Mouse (Mus musculus) gastrocnemius, adult 2 months (tissue): ENCODE results near the gene Pvrig. TPM values are rescaled to one million over a fixed set of nuclear protein-coding genes. Genes with fewer than 3 reads are reported as not detected.
"Not testable (repeated sequence)": the region's sequence is repeated elsewhere in the genome, so short reads cannot be mapped to it uniquely, and the experiment has no call there.

Experiments
- DNase-seq: peaks from one replicate; pipeline ENCODE4 v3.0.0; 2022
- H3K27ac ChIP-seq: fragments of 200-600 bp; 2 replicates; pipeline ENCODE4 v1.8.1; 2022; ENCODE audit warnings: mild to moderate bottlenecking
- H3K4me3 ChIP-seq: fragments of 200-600 bp; 2 replicates; pipeline ENCODE4 v1.8.1; 2022; ENCODE audit warnings: mild to moderate bottlenecking, moderate library complexity
- CTCF ChIP-seq: fragments of 200-600 bp; IDR thresholded peaks from 2 replicates; pipeline ENCODE4 v1.8.1; 2022; ENCODE audit warnings: antibody characterized with exemption, mild to moderate bottlenecking, moderate library complexity
- intact Hi-C: fragments of 180-260 bp; cut with DNase I; formaldehyde crosslinking; loops from one replicate; pipeline ENCODE4 v1.15.1; 2025
- long read RNA-seq, 2 experiments: library from polyadenylated mRNA; stranded (forward); transcript quantifications; one replicate each; pipeline ENCODE4 v2.0.0; 2021
- total RNA-seq, 2 experiments: library from RNA; stranded (reverse); gene quantifications; 2 replicates each; pipeline ENCODE4 v1.2.3; 2021

Pvrig gene
- not detected for total RNA-seq
- long read RNA-seq, experiment 1: 0 reads
- long read RNA-seq, experiment 2: 0 reads

GRCm38 (mm10) chr5:138341661-138342060 lies at the start of gene Pvrig:
Pvrig (plus strand) TSS chr5:138341961.
- Histone ChIP-seq H3K27ac (no peak within 1 kb of the TSS), H3K4me3 (no peak within 1 kb of the TSS)
- no peak for DNase-seq
- no peak for TF ChIP-seq CTCF
- intact Hi-C loops: no loop called here

DNA sequence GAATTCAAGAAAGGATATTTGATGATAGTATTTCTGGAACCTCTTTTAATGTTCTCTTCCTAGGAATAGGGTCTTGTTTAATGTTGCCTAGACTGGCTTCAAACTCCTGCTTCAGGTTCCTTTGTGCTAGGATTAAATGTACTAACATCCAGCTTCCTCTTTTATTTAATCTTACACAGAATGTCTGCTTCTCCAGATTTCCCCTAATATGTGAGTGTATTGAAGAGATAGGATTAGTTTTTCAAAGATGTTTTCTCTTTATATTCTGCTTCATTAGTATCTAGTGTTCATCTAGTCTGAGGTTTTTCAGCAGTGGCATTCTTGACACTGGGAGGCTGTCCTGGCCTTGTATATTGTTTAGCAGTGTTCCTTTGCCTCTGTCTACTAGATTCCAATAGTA lies 47.6 kb upstream of the Pvrig start:
- Histone ChIP-seq H3K27ac (no peak overlapping the region), H3K4me3 (no peak overlapping the region)
- TF ChIP-seq CTCF: no peak
- no peak for DNase-seq
- intact Hi-C loops: no loop called here

- DNase-seq: no peak
- no peak for TF ChIP-seq CTCF
- H3K4me3 ChIP-seq: no peak overlapping the region
- intact Hi-C loops: no loop called here
- H3K27ac ChIP-seq: no peak overlapping the region
Observed at GRCm38 (mm10) chr5:138299613-138300012, 42.1 kb upstream of the Pvrig start.

DNA sequence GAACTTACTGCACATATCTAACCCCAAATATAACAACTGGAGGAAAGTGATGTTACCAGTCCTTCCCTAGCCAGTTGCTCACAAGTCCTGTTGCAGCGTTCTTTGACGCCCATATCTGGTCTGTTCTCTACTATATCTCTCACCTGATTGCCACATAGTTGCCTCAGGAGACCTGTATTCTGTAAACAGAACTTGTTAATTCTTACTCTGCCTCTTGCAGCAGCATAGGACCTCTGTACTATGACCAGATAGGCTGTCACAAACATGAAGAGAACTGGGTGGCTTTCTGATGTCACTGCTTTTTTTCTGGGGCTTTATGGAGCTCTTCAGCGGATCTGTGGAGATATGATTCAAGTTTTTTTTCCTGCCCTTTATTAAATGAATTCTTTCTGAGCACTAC lies 29.0 kb upstream of the Pvrig start:
- no peak overlapping the region for H3K4me3 ChIP-seq
- TF ChIP-seq CTCF: no peak
- intact Hi-C loops: no loop called here

GRCm38 (mm10) chr5:138343216-138343615 lies 1.5 kb downstream of the Pvrig start:
- no peak for DNase-seq
- intact Hi-C loops: no loop called here
- no peak overlapping the region for H3K27ac ChIP-seq
- TF ChIP-seq CTCF: no peak
- no peak overlapping the region for H3K4me3 ChIP-seq

More for the DNA sequence above, 29.0 kb upstream of the Pvrig start:
- no peak overlapping the region for H3K27ac ChIP-seq
- DNase-seq: no peak

DNA sequence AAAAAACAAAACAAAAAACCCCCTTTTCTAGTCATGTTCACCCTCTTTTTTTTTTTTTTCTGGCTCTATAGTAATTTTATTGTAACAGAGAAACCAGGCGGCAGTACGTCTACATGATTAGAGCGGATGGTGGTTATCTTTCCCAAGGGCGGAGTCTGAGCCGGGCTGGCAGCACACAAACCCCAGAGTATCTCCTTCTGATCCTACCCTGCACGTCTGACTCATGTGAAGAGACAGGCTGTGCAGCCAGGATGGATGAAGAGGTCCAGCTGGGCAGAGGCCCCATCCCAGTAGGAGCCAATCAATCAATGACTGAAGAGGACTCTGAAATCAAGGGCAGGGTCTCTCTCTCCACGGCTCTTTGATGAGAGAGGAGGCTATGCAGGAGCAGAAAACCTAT lies 21.4 kb downstream of the Pvrig start:
- not testable (repeated sequence) for H3K4me3 ChIP-seq

DNA sequence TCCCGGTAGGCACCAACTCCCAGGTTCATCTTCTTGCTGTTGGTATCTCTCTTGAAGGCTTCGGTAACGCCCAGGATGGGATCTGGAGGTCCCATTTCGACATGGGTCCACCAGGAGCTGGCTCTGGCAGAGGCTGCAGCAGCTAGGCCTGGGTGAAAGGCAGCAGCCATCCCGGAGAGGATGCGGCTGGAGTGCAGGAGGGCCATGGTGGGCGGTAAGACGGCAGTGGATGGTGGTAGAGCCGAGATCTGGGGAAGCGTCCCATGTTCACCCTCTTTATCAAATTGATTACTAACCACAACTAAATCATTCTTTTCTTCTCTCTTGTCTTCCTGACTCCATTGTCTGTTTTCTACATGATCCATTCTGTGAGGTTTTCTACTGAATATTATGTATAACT lies 23.6 kb downstream of the Pvrig start:
- H3K27ac ChIP-seq, intact Hi-C loops, DNase-seq, H3K4me3 ChIP-seq: not testable (repeated sequence)

More for the DNA sequence above, 21.4 kb downstream of the Pvrig start:
- H3K27ac ChIP-seq, DNase-seq, intact Hi-C loops: not testable (repeated sequence)

Other genes starting within 250 kb of the Pvrig start
- 10 to 100 TPM; 12.7 to 17.0 TPM for gene Zscan21, start 225.1 kb upstream of the Pvrig start, total RNA-seq
- 1 to 10 TPM; 3.7 to 6.9 TPM for gene Zfp113, start 186.2 kb upstream of the Pvrig start, total RNA-seq
- gene Cops6, start 180.9 kb upstream of the Pvrig start, total RNA-seq: 100 to 1,000 TPM in 1 of 2 experiments, 10 to 100 TPM in 1; 97.7 to 111 TPM
- gene Ap4m1, start 170.0 kb upstream of the Pvrig start, total RNA-seq: 10 to 100 TPM in 1 of 2 experiments, 1 to 10 TPM in 1; 8.4 to 10.3 TPM
- 1 to 10 TPM; 8.6 to 9.0 TPM for gene Mcm7, start 169.5 kb upstream of the Pvrig start, total RNA-seq
- 10 to 100 TPM; 30.5 to 33.1 TPM for gene Taf6, start 154.5 kb upstream of the Pvrig start, total RNA-seq
- 1 to 10 TPM; 2.3 to 4.2 TPM for gene Cnpy4, start 154.5 kb upstream of the Pvrig start, total RNA-seq
- gene Mblac1, start 147.6 kb upstream of the Pvrig start, total RNA-seq: 1 to 10 TPM; 1.3 to 1.4 TPM
- gene Nxpe5, start 116.1 kb upstream of the Pvrig start, total RNA-seq: under 1 TPM; 0.26 to 0.28 TPM
- 10 to 100 TPM; 51.7 to 53.8 TPM for gene Lamtor4, start 86.5 kb upstream of the Pvrig start, total RNA-seq
- 1 to 10 TPM; 2.3 to 2.6 TPM for gene BC037034, start 77.9 kb upstream of the Pvrig start, total RNA-seq
- gene Gal3st4, start 69.1 kb upstream of the Pvrig start, total RNA-seq: under 1 TPM; 0.13 to 0.42 TPM
- not detected for gene Gm43720, start 62.0 kb upstream of the Pvrig start, total RNA-seq
- gene Gpc2, start 62.0 kb upstream of the Pvrig start, total RNA-seq: under 1 TPM in 1 of 2 experiments, not detected in 1; 0.06 TPM
- gene Stag3, start 61.7 kb upstream of the Pvrig start, total RNA-seq: not detected
- gene Zfp157, start 99.5 kb downstream of the Pvrig start, total RNA-seq: 1 to 10 TPM; 2.1 to 2.4 TPM
- not detected for gene 1700123K08Rik, start 222.8 kb downstream of the Pvrig start, total RNA-seq